Mouse (Mus musculus) heart, postnatal 0 days (tissue): ENCODE data around the gene Chrdl2. TPM values are rescaled to one million over a fixed set of nuclear protein-coding genes. Genes with fewer than 3 reads are reported as not detected.
"Not testable (repeated sequence)": the region's sequence is repeated elsewhere in the genome, so short reads cannot be mapped to it uniquely, and the experiment has no call there.

Source experiments
- ATAC-seq: fragments of 200-750 bp; cut with Nextera tagmentation; 2 replicates; pipeline ENCODE4 v1.8.0; 2017; ENCODE audit warnings: low read depth, moderate number of reproducible peaks, moderate library complexity; ENCODE audit not compliant: insufficient read depth
- DNase-seq: peaks from one replicate; pipeline ENCODE4 v3.0.0-alpha.2; 2016; ENCODE audit warnings: low spot score
- H3K27ac ChIP-seq: fragments of 300-500 bp; sonication (generic); 2 replicates; pipeline ENCODE4 v1.5.1; 2014; ENCODE audit warnings: low read depth, mild to moderate bottlenecking
- H3K27me3 ChIP-seq: fragments of 300-500 bp; sonication (generic); 2 replicates; pipeline ENCODE4 v1.6.1; 2014; ENCODE audit warnings: low read length, mixed read lengths; ENCODE audit not compliant: control insufficient read depth, insufficient read depth
- H3K36me3 ChIP-seq: fragments of 300-500 bp; sonication (generic); replicated peaks from 2 replicates; pipeline ENCODE4 v1.6.1; 2014; ENCODE audit warnings: low read length, mixed read lengths; ENCODE audit not compliant: control insufficient read depth, insufficient read depth
- H3K4me1 ChIP-seq: fragments of 300-500 bp; sonication (generic); 2 replicates; pipeline ENCODE4 v1.6.1; 2014; ENCODE audit warnings: antibody characterized with exemption; ENCODE audit not compliant: control insufficient read depth, insufficient read depth
- H3K4me2 ChIP-seq: fragments of 300-500 bp; sonication (generic); 2 replicates; pipeline ENCODE4 v1.6.1; 2014; ENCODE audit warnings: low read depth, mild to moderate bottlenecking, low read length, moderate library complexity
- H3K4me3 ChIP-seq: fragments of 300-500 bp; sonication (generic); 2 replicates; pipeline ENCODE4 v1.5.1; 2014; ENCODE audit warnings: low read depth, low read length
- H3K9ac ChIP-seq: fragments of 300-500 bp; sonication (generic); replicated peaks from 2 replicates; pipeline ENCODE4 v1.6.1; 2014; ENCODE audit warnings: low read depth, low read length, mixed read lengths
- H3K9me3 ChIP-seq: fragments of 300-500 bp; sonication (generic); replicated peaks from 2 replicates; pipeline ENCODE4 v1.6.1; 2016; ENCODE audit warnings: low read length; ENCODE audit not compliant: control insufficient read depth
- CTCF ChIP-seq: IDR thresholded peaks from 2 replicates; pipeline ENCODE4 v1.5.1; 2016; ENCODE audit warnings: antibody characterized with exemption, control low read depth, low read depth
- EP300 ChIP-seq: IDR thresholded peaks from 2 replicates; pipeline ENCODE4 v1.6.1; 2016; ENCODE audit warnings: antibody characterized with exemption, low read depth
- WGBS: fragments of 180-500 bp; shearing (Covaris S2); extraction: QIAGEN DNeasy Blood & Tissue Kit; methylation state at CpG from one replicate; pipeline ENCODE4 v1.1.7; 2014; 5-methylcytosine and 5-hydroxymethylcytosine counted together
- polyA plus RNA-seq: library from polyadenylated mRNA; unstranded; fragments of >200 nt; fragmentation: Nextera tagmentation; extraction: Ambion mirVana; gene quantifications from 2 replicates; pipeline ENCODE4 v1.2.1, GENCODE M21; 2015
- total RNA-seq: library from RNA; depleted of rRNA; stranded (reverse); fragments of >200 nt; gene quantifications from 2 replicates; pipeline ENCODE4 v1.2.3, GENCODE M21; 2014; ENCODE audit warnings: low replicate concordance

The Chrdl2 gene
- total and polyA plus RNA-seq, 2 experiments from 2014 or later = 0.12 TPM; not detected in 1

DNA sequence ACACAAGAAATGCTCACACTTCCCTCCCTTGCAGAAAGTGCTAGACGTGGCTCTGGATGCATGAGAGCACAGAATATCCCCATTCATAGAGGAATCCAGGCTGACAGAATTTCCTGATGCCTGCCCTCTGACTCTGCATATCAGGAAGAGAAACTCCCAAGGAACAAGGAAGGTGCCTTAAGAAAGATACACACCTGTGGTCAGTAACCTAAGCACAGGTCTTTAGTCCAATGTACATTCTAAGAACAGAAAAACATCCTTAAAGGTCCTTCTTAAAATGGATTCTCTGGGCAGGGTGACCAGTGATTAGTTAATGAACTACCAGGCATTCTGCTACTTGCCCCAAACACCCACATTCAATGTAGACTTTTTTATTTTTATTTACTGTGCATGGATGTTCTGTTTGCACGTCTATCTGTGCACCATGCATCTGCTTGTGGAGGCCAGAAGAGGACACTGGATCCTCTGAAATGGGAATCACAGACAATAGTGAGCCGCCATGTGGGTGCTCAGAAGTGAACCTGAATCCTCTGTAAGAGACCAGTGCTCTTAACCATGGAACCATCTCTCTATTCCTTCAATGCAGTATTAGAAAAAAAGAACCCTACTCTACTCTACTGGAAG is 42.6 kb upstream of the Chrdl2 start:
- TF ChIP-seq EP300 = no peak; the same call in 1 of the 2 replicates
- TF ChIP-seq CTCF = no peak
- no peaks in the 10 kb centered on the region for H3K36me3 ChIP-seq
- H3K9ac ChIP-seq = no peak overlapping the region
- no peak for ATAC-seq
- WGBS = 78% methylated on average over 3 of the region's 3 CpGs
- no peak overlapping the region for H3K4me2 ChIP-seq
- H3K27ac ChIP-seq = peak overlapping the region; percentile 78
- DNase-seq = no peak
- H3K4me3 ChIP-seq = no peak overlapping the region
- no peaks in the 10 kb centered on the region for H3K9me3 ChIP-seq
- no peaks in the 10 kb centered on the region for H3K27me3 ChIP-seq
- H3K4me1 ChIP-seq = peaks cover 33% of the 10 kb centered on the region

DNA sequence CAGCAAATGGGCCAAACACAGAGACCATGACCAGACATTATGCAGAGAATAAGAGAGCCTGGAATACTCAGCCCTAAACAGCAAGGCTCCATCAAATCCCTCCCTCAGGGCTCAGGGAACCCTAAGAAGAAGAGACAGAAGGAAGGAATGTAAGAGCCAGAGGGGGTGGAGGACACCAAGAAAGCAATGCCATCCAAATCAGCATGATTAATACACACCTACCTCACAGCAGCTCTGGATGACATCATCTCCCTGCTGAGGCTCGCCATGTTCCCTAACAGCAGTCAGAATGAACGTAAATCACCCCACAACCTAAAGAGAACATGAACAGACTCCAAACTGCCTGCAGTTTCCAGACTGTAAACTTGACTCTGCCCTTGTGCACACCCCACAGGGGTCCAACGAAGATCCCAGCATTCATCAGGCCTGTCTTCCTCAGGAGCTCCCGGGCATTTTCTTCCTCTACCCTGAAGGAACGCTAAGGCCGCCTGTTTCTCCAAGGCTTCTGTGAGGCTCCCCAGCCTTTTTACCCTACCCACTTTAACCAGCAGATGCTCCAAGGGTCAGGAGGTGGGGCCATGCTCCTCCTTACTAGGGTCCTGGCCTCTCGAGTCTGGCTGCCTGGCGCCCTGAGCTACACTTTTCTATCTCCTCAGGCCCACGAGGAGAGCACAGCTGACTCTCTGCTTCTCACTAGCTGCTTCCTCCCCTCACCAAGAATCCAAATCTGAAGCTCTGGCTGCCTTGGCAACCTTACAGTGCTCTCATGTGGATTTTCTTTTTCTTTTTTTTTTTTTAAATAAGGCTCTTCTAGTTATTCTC is 40.7 kb upstream of the Chrdl2 start:
- H3K27ac ChIP-seq = peak overlapping the region; percentile 65
- H3K4me2 ChIP-seq = no peak overlapping the region

GRCm38 (mm10) chr7:99966011-99966721 is 39.8 kb upstream of the Chrdl2 start:
- H3K9ac ChIP-seq = no peak overlapping the region; the same call in 1 of the 2 replicates

More for the DNA sequence above, 40.7 kb upstream of the Chrdl2 start:
- Histone ChIP-seq H3K4me3 (no peak overlapping the region), H3K27me3 (no peaks in the 10 kb centered on the region), H3K36me3 (no peaks in the 10 kb centered on the region), H3K9me3 (no peaks in the 10 kb centered on the region), H3K4me1 (peaks cover 33% of the 10 kb centered on the region), H3K9ac (no peak overlapping the region)
- WGBS = 33% methylated on average over 9 of the region's 9 CpGs
- no peak; the same call in 1 of the 2 replicates for ATAC-seq
- TF ChIP-seq EP300 (no peak), CTCF (no peak)
- DNase-seq = no peak

GRCm38 (mm10) chr7:99969151-99969550 is 36.8 kb upstream of the Chrdl2 start:
- Histone ChIP-seq H3K27ac (no peak overlapping the region), H3K36me3 (no peaks in the 10 kb centered on the region), H3K4me1 (peaks cover 7% of the 10 kb centered on the region; the same call in 1 of the 2 replicates), H3K9ac (no peak overlapping the region), H3K27me3 (no peaks in the 10 kb centered on the region), H3K4me2 (no peak overlapping the region), H3K9me3 (no peaks in the 10 kb centered on the region), H3K4me3 (no peak overlapping the region)
- DNase-seq (no peak), ATAC-seq (no peak)
- 73% methylated on average over 4 of the region's 4 CpGs for WGBS
- TF ChIP-seq CTCF = no peak
- no peak for TF ChIP-seq EP300

More at GRCm38 (mm10) chr7:99966011-99966721, 39.8 kb upstream of the Chrdl2 start:
- DNase-seq = no peak
- Histone ChIP-seq H3K27me3 (no peaks in the 10 kb centered on the region), H3K4me3 (no peak overlapping the region), H3K36me3 (no peaks in the 10 kb centered on the region), H3K9me3 (no peaks in the 10 kb centered on the region), H3K4me1 (peaks cover 30% of the 10 kb centered on the region), H3K27ac (peak overlapping the region; percentile 17; the same call in 1 of the 2 replicates), H3K4me2 (no peak overlapping the region)
- no peak for ATAC-seq
- WGBS = 66% methylated on average over 9 of the region's 9 CpGs
- TF ChIP-seq CTCF (no peak), EP300 (no peak)

DNA sequence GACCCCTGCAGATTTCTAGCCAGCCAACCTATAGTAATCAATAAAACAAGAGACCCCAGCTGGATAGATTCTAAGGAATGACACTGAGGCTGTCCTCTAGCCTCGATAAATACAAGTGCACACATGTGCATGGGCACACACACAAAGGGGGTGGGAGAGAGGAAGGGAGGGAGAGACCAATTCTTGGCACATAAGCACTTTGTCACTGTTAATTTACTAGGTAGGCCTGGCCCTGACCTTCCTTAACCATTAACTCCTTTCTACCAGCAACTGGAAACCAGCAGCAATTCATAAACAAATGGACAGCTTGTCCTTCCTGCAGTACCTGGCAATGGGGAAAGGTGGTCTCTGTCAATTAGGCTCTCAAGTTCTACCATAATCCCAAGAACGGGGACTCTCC is 34.0 kb upstream of the Chrdl2 start:
- Histone ChIP-seq H3K4me1 (no peaks in the 10 kb centered on the region; the same call in 1 of the 2 replicates), H3K27me3 (no peaks in the 10 kb centered on the region), H3K27ac (no peak overlapping the region), H3K4me3 (no peak overlapping the region), H3K4me2 (no peak overlapping the region), H3K36me3 (no peaks in the 10 kb centered on the region), H3K9me3 (no peaks in the 10 kb centered on the region), H3K9ac (no peak overlapping the region)
- WGBS = 84% methylated on average over 2 of the region's 2 CpGs
- no peak for ATAC-seq
- TF ChIP-seq CTCF (no peak), EP300 (no peak)
- DNase-seq = no peak

DNA sequence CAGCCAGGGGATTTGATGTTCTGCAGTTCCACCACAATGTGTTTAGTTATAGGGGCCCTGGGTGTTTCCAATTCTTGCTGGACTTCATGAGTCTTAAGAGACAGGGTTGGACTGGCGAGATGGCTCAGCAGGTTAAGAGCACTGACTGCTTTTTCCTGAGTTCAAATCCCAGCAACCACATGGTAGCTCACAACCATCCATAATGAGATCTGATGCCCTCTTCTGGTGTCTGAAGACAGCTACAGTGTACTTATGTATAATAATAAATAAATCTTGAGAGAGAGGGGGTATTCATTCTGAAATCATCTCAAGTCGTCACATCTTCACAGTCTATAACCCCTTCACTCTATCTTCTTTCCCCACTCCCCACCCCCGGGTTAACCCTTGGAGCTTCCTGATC is 33.1 kb upstream of the Chrdl2 start:
- not testable (repeated sequence) for H3K27me3 ChIP-seq, H3K4me1 ChIP-seq, H3K9ac ChIP-seq, H3K27ac ChIP-seq, H3K4me3 ChIP-seq, H3K4me2 ChIP-seq, DNase-seq, H3K9me3 ChIP-seq, H3K36me3 ChIP-seq, ATAC-seq
- 83% methylated on average over 3 of the region's 3 CpGs for WGBS
